Mouse (Mus musculus) gastrocnemius, postnatal 14 days (tissue): ENCODE measurements around the gene Mpped2. TPM values are rescaled to one million over a fixed set of nuclear protein-coding genes. Genes with fewer than 3 reads are reported as not detected.
A peak's percentile ranks its signal among the peaks of the same experiment; 100 is the strongest.

Source experiments
- DNase-seq: peaks from one replicate; pipeline ENCODE4 v3.0.0; 2021; ENCODE audit warnings: mixed read lengths
- intact Hi-C: fragments of 180-260 bp; cut with DNase I; formaldehyde crosslinking; loops from one replicate; pipeline ENCODE4 v1.15.1; 2025; ENCODE audit warnings: low total_unique reads
- total RNA-seq, 2 experiments: library from RNA; stranded (reverse); gene quantifications; 2 replicates each; pipeline ENCODE4 v1.2.3; 2021

The Mpped2 gene
- total RNA-seq, 2 experiments from 2014 or later = 1.5 to 2.9 TPM

GRCm38 (mm10) chr2:106870886-106871285 is 177.8 kb downstream of the Mpped2 start:
- intact Hi-C loops = no loop called here
- no peak for DNase-seq

- no peak for DNase-seq
- intact Hi-C loops = no loop called here
Measured at GRCm38 (mm10) chr2:106873166-106873565, 180.1 kb downstream of the Mpped2 start.

- DNase-seq = no peak
- intact Hi-C loops = no loop called here
Measured at GRCm38 (mm10) chr2:106883390-106883789, 190.3 kb downstream of the Mpped2 start.

- DNase-seq = no peak
- intact Hi-C loops = no loop called here
Measured at GRCm38 (mm10) chr2:106888174-106888573, 195.1 kb downstream of the Mpped2 start.

- intact Hi-C loops = no loop called here
- peak; percentile 32 for DNase-seq
Measured at GRCm38 (mm10) chr2:106889297-106890000, 196.4 kb downstream of the Mpped2 start.

- DNase-seq = no peak
- intact Hi-C loops = no loop called here
Measured at GRCm38 (mm10) chr2:106893376-106893775, 200.3 kb downstream of the Mpped2 start.

GRCm38 (mm10) chr2:106895326-106896023 is 202.4 kb downstream of the Mpped2 start:
- no peak for DNase-seq
- intact Hi-C loops = no loop called here

GRCm38 (mm10) chr2:106896024-106896384 is 202.9 kb downstream of the Mpped2 start:
- no peak for DNase-seq
- intact Hi-C loops = no loop called here

GRCm38 (mm10) chr2:106911951-106912480 is 218.9 kb downstream of the Mpped2 start:
- intact Hi-C loops = no loop called here
- DNase-seq = no peak
